Mouse (Mus musculus): ENCODE results near the gene Meaf6.

- no peak for TF ChIP-seq CTCF (IDR thresholded peaks at IDR 0.05)
- no peak for TF ChIP-seq POLR2A (IDR thresholded peaks at IDR 0.05; ENCODE audit: insufficient read depth, low read depth, low read length)
These were observed 64.5 kb downstream of the Meaf6 start for GRCm38 (mm10) chr4:125149460-125149859.

All from heart, adult 2 months (tissue).